Mouse (Mus musculus) frontal cortex, postnatal 25 days (tissue): ENCODE data around the gene Prom1.
"Not testable (repeated sequence)": the region's sequence is repeated elsewhere in the genome, so short reads cannot be mapped to it uniquely, and the experiment has no call there.

Source experiments
- DNase-seq, 2 experiments: peaks; one replicate each; pipeline ENCODE4 v3.0.0; 2022; ENCODE audit warnings: low spot score in 2 of 2

Gene Prom1

GRCm38 (mm10) chr5:44101231-44102110, at the start of gene Prom1:
Prom1 (minus strand) TSS chr5:44102032.
- no peak for DNase-seq

DNA sequence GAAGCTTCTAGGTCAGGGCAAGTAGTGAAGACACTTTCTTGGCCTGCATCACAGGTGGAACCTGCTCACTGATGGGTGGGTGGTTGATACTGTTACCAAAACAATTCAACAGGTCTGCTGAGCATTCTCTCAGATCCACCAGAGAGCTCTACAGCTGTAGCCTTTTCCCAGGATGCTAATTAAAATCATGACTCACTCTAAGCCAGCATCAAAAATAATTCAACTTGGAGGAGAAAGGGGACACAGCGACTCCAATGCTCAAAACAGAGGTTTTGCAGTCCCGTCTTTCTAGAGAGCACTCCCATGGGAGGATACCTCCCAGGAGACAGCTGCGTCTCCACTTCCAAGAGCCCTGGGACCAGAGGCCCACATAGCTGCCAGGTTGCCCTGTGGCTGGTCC, 45.9 kb upstream of the Prom1 start:
- no peak for DNase-seq

- no peak for DNase-seq
These were observed 44.9 kb upstream of the Prom1 start for GRCm38 (mm10) chr5:44146437-44147332.

- no peak for DNase-seq
These were observed 41.8 kb upstream of the Prom1 start for GRCm38 (mm10) chr5:44143467-44144235.

DNA sequence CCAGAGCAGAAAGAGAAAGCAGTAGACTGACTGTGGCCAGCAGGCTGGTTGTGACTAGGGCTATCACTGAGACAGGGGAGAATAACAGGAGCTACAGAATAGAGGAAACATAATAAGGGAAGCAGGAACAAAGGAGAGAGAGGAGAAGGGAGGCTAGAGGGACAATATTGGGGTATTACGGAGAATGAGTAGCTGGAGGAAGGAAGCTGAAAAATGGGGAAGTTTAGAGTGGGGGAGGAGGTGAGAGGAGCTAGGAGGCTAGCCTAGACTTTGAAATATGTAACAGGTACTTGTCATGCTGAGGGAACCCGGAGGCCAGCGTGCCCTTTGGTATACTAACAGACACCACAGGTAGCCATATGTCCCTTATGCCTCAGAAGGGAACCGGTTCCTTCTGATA, 25.7 kb upstream of the Prom1 start:
- DNase-seq, result no peak

DNA sequence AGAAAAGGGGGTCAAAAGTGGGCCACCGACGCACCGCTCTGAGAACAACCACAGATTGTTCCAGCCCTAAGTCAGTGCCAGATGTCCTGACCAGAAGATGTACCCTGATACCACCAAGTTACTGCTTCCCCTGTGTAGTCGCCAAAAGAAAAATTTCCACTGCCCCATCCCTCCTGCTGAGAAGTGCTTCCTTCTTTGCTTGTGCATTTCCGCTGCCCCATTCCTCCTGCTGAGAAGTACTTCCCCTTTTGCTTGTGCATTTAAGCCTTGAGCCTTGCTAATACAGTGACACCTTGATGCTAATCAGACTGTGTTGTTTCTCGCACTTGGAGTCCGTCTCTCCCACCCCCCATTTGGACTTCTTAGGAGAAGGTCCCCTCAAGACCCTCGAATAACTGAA, 24.7 kb upstream of the Prom1 start:
- not testable (repeated sequence) for DNase-seq

DNA sequence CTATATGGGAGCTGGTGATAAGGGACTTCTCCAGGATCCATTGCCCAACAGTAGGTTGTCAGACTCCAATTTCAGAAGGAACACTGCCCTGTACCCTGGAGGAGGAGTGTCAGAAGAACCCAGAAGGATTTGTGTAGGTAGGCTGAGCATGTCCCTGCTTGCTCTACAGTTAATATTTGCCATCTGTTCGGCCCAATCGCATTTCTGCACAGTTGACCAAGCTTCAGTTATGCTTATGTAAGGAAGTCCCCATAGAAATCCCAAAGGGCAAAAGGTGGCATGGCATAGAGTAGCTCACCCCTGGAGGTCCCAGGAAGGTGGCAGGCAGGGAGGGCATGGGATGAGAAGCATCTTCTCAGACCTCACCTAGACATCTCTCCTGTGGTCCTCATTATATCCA, 19.6 kb upstream of the Prom1 start:
- no peak for DNase-seq

DNA sequence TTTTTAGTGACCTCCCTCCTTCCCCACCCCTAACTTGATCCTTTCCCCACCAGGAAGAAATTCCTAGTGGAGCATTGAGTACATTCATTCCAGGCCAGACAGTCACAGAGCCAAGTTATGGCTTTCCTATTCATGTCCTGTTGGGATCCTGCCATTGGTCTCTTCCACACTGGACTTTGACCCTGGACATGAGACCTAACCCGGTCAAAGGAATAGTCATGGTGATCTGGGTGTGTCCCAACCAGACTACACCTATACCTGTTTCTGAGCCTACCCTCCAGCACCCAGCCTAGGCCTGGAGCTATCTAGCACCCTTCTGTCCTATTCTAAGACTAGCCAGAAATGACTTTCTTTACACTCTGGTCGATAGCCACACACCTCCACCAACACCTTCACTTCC, 11.3 kb upstream of the Prom1 start:
- DNase-seq, result no peak

DNA sequence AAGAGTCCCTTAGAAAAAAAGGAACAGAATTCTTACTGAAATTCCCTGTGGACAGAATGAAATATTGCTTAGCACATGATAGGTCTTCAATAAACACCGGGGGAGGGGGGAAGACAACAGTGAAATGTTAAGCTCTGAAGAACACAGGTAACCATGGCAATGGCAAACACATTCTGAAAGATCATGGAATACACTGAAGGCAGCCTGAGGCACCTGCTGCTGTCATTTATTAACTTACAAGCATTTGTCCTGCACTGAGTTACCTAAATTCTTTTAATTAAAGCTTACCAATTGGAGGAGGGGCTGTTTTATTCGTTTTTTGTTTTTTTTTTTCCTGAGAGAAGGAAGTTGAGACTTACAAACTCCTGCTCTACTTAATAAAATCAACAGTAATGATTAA, 7.3 kb upstream of the Prom1 start:
- DNase-seq, result no peak

DNA sequence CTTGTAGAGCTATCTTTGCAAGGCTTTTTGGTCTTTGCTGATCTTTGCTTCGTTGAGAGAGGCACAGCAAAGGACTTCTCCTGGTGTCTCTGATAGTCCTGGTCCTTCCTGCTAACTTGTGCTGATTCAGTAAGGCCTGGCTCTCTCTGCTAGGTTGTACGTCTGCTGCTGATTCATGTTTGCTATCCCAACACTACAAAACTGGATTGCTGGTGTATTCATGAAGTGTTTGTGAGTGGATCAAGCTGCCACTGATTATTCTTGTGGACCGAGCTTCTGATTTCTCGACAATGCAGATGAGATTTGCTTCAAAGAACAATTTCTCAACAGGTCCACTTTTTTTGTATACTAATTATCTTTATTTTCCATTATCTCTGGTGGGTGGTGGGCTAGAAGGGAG, 6.3 kb upstream of the Prom1 start:
- DNase-seq, result no peak

GRCm38 (mm10) chr5:44105192-44105591, 3.4 kb upstream of the Prom1 start:
- DNase-seq, result no peak

DNA sequence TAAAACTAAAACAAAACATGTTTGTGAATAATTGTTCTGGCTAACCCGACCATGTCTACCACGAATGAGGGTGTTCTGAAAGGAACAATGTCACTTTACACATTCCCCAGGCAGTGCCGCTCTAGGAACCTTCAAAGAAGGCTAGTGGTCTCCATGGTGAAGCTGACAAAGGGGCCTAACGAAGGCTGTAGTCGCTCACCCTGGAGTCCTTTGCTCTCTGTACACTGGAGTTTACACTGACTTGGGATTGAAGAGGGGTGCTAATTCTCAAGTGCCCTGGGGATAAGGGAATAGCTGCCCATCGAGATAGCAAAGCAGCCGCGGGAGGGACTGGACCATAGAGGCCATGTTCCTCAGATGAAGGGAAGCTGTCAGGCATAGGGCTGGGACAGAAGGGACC, 2.9 kb upstream of the Prom1 start:
- no peak for DNase-seq

DNA sequence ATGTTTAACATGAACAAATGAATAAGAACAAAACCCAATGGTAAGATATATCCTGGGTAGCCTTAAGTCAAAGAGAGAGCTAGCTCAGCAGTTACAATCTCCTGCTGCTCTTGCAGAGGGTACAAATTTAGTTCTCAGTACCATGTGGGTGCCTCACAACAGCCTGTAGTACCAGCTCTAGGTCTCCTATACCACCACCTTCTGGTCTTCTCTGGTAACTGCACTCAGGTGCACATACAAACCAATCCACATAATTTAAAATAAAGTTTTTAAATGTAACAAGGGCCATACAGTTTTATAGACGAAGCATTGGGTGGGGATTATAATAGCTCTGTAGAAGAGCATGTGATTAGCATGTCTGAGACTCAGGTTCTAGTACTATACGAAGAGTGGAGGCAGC, 2.3 kb upstream of the Prom1 start:
- no peak for DNase-seq

DNA sequence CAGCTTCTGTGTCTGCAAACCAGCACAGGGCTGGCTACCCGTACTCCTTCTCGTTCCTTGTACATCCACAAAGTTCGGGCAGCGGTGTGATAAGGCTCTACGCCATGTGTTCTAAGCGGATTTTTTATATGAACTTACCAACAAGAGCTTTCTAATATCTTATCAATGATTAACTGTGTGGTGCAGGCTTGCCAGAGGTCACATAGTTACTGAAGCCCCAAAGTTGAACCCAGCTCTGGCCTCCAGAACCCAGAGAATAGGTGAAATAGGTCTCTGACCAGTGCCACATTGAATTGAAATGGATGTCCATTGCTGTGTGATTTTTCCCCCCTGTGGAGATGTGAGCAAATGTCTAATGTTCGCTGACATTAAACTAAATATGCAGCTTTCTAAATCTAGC, 1.3 kb upstream of the Prom1 start:
- no peak for DNase-seq

DNA sequence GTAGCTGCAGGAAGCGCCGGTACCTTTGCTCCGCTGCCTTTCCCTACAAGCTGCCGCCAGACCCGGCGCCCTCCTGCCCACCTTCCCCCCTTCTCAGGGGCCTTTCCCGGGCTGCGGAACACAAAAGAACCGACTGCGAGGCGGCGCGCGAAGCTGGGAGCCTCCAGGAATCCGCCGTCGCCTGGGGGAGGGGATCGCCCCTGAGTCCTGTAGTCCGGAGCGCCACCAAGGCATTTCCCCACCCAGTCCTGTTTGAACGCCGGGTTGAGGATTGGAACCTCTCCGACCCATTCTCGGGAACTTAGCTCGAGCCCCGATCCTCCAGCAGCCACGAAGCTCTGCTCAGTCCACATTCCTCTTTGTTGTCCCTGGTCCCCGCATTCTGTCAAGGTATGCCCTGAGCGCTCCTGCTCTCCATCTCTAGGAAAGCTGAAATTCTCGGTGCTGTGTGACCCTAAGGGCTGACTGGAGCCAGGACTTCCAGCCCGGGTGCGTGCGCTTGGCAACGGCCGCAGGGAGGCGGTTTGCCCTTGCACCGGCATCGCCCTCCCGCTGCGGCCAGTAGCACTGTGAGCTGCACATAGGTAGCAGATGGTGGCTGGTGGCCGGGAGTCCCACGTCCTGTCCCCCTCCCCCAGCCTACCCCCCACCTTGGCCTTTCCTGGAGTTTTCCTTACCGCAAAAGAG, 1.1 kb downstream of the Prom1 start:
- DNase-seq, result no peak

GRCm38 (mm10) chr5:44100187-44100543, 1.7 kb downstream of the Prom1 start:
- DNase-seq, result no peak

- DNase-seq, result no peak
These were observed 4.8 kb downstream of the Prom1 start for GRCm38 (mm10) chr5:44096996-44097395.

- no peak for DNase-seq
These were observed 5.7 kb downstream of the Prom1 start for GRCm38 (mm10) chr5:44096106-44096505.

DNA sequence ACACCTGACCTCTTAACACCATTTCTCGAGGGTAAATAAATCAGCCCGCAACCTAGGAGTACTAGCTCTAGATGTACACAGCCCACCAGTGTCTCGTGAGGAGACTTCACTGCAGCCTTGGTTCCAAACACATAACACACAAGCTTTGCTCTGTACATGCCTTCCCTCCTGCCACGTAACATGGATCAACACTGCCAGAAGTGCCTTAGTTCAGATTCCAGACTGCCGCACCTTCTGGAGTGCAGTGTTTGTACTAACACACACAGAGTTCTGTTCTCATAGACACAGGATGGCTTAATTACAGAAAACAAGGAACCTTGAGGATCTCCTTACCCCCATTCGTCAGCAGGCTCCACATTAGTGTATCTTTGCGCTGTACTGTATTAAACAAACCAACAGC, 6.1 kb downstream of the Prom1 start:
- DNase-seq, result no peak

DNA sequence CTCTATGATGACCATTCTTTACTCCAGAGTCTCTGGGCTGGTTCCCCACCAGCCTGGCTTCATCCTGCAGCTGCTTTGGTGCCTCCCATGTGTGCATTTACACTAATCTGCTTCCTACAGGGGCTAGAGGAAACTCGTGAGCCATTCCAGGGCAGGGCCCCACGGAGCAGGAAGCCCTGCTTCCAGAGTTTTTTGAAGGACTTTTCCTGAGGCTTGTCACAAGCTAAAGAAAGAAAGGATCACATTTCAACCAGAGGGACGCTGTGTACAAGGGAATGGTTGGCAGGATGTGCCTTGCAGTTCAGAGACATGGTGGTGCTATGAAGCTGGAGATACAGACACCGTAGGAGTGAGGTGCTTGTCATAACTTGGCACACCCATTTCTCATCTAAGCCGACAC, 14.8 kb downstream of the Prom1 start:
- DNase-seq, result no peak

GRCm38 (mm10) chr5:44085871-44086270, 16.0 kb downstream of the Prom1 start:
- DNase-seq, result no peak

GRCm38 (mm10) chr5:44081108-44081507, 20.7 kb downstream of the Prom1 start:
- DNase-seq, result no peak
